Mouse (Mus musculus): ENCODE data around the gene Dph1. TPM values are rescaled to one million over a fixed set of nuclear protein-coding genes. Genes with fewer than 3 reads are reported as not detected.
A peak's percentile ranks its signal among the peaks of the same experiment; 100 is the strongest.

Dph1 gene
- 25.7 and 29.2 TPM in 2 replicates for polyA plus RNA-seq (2014; fragmentation: Nextera tagmentation; extraction: Ambion mirVana)

DNA sequence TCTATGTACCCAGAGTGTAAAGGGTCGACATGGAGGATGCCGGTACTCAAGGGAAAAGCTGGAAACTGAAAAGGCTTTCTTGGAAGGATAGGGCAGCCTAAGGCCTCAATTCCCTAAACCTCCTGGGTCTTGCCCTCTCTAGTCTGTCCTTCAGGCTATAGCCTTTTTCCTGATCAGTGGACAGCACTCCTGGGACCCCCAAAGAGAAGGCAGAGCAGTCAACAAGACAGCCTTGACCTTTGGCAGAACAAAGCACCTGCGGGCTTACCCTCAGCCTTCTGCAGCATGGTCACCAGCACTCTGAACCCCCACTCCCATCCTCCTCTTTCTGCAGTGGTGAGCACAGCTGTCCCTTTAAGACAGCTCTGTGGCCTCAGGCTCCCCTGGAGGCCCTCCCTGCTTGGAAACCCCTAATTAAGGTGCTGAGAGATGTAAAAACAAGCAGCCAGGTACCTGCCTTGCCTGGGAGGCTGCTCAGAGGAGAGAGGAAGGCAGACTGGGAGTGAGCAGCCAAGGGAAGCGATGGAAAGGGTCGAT lies at the start of gene Dph1:
Dph1 (minus strand) TSS at position 337 of the 537 bp plus-strand sequence.
- peak within 1 kb of the TSS; percentile 88 for H3K4me2 ChIP-seq (replicated peaks; ENCODE audit: low read depth, low read length)
- peak within 1 kb of the TSS; percentile 76 for H3K9ac ChIP-seq (ENCODE audit: low read depth, low read length)
- no peak for ATAC-seq (ENCODE audit: low FRiP score, low TSS enrichment)
- peak within 1 kb of the TSS; percentile 92 for H3K4me3 ChIP-seq (ENCODE audit: low read length)
- H3K9me3 ChIP-seq (ENCODE audit: control insufficient read depth, low read length) = no peaks in the 10 kb centered on the region
- no peak within 1 kb of the TSS for H3K27ac ChIP-seq (ENCODE audit: low read depth, low read length)
- no peaks in the 10 kb centered on the region for H3K36me3 ChIP-seq (ENCODE audit: control insufficient read depth, insufficient read depth, low read length)
- peaks cover 27% of the 10 kb centered on the region for H3K4me1 ChIP-seq (ENCODE audit: control insufficient read depth, insufficient read depth, low read length)
- peaks cover 31% of the 10 kb centered on the region for H3K27me3 ChIP-seq (ENCODE audit: control insufficient read depth, insufficient read depth, low read length)
- WGBS = 59% methylated on average over 5 of the region's 5 CpGs

GRCm38 (mm10) chr11:75240158-75240934 lies 49.3 kb upstream of the Dph1 start:
- Histone ChIP-seq H3K4me3 (ENCODE audit: low read length) (no peak overlapping the region), H3K9me3 (ENCODE audit: control insufficient read depth, low read length) (no peaks in the 10 kb centered on the region), H3K4me2 (replicated peaks; ENCODE audit: low read depth, low read length) (no peak overlapping the region), H3K36me3 (ENCODE audit: control insufficient read depth, insufficient read depth, low read length) (no peaks in the 10 kb centered on the region), H3K9ac (ENCODE audit: low read depth, low read length) (no peak overlapping the region), H3K27ac (ENCODE audit: low read depth, low read length) (no peak overlapping the region), H3K4me1 (ENCODE audit: control insufficient read depth, insufficient read depth, low read length) (no peaks in the 10 kb centered on the region), H3K27me3 (ENCODE audit: control insufficient read depth, insufficient read depth, low read length) (peaks cover 5% of the 10 kb centered on the region; the same call in 1 of the 2 replicates)
- ATAC-seq (ENCODE audit: low FRiP score, low TSS enrichment) = no peak
- 82% methylated on average over 13 of the region's 13 CpGs for WGBS

- H3K4me2 ChIP-seq (replicated peaks; ENCODE audit: low read depth, low read length) = peak overlapping the region; percentile 16
- H3K9ac ChIP-seq (ENCODE audit: low read depth, low read length) = no peak overlapping the region
- peaks cover 4% of the 10 kb centered on the region; the same call in 1 of the 2 replicates for H3K4me1 ChIP-seq (ENCODE audit: control insufficient read depth, insufficient read depth, low read length)
- no peaks in the 10 kb centered on the region for H3K36me3 ChIP-seq (ENCODE audit: control insufficient read depth, insufficient read depth, low read length)
- H3K27me3 ChIP-seq (ENCODE audit: control insufficient read depth, insufficient read depth, low read length) = peaks cover 5% of the 10 kb centered on the region; the same call in 1 of the 2 replicates
- ATAC-seq (ENCODE audit: low FRiP score, low TSS enrichment) = 0 out of 2 replicates have a peak, but pooled peaks have one; percentile 33
- 2% methylated on average over 16 of the region's 16 CpGs for WGBS
- no peak overlapping the region for H3K4me3 ChIP-seq (ENCODE audit: low read length)
- H3K27ac ChIP-seq (ENCODE audit: low read depth, low read length) = no peak overlapping the region
- H3K9me3 ChIP-seq (ENCODE audit: control insufficient read depth, low read length) = no peaks in the 10 kb centered on the region
Measured at GRCm38 (mm10) chr11:75234745-75235144, 43.7 kb upstream of the Dph1 start.

GRCm38 (mm10) chr11:75232434-75232833 lies 41.4 kb upstream of the Dph1 start:
- Histone ChIP-seq H3K4me2 (replicated peaks; ENCODE audit: low read depth, low read length) (no peak overlapping the region), H3K4me1 (ENCODE audit: control insufficient read depth, insufficient read depth, low read length) (peaks cover 4% of the 10 kb centered on the region; the same call in 1 of the 2 replicates), H3K27me3 (ENCODE audit: control insufficient read depth, insufficient read depth, low read length) (peaks cover 5% of the 10 kb centered on the region; the same call in 1 of the 2 replicates), H3K27ac (ENCODE audit: low read depth, low read length) (no peak overlapping the region), H3K36me3 (ENCODE audit: control insufficient read depth, insufficient read depth, low read length) (no peaks in the 10 kb centered on the region), H3K4me3 (ENCODE audit: low read length) (no peak overlapping the region), H3K9ac (ENCODE audit: low read depth, low read length) (no peak overlapping the region), H3K9me3 (ENCODE audit: control insufficient read depth, low read length) (no peaks in the 10 kb centered on the region)
- 80% methylated on average over 4 of the region's 4 CpGs for WGBS
- ATAC-seq (ENCODE audit: low FRiP score, low TSS enrichment) = no peak

DNA sequence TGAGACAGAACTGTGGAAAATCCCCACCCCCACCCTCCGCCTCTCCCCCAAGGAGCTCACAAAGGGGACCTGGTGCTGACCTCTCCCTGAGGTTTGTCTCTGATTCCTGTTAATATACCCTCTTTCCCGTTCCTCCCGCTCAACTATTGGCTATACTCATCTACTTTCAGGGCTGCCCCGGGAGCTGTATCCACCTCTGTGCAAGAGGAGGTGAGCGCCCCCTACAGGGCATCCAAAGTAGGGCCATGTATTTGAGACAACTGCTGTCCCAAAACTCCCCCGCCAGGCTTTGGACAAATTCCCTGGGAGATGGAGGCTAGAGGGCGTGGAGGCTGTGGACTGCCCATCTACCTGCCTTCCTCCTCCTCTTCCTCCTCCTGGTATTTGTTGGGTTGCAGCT lies 40.7 kb upstream of the Dph1 start:
- H3K9ac ChIP-seq (ENCODE audit: low read depth, low read length) = no peak overlapping the region
- WGBS = 6% methylated on average over 7 of the region's 7 CpGs
- no peak overlapping the region for H3K4me2 ChIP-seq (replicated peaks; ENCODE audit: low read depth, low read length)
- no peaks in the 10 kb centered on the region for H3K9me3 ChIP-seq (ENCODE audit: control insufficient read depth, low read length)
- no peak for ATAC-seq (ENCODE audit: low FRiP score, low TSS enrichment)
- no peaks in the 10 kb centered on the region for H3K36me3 ChIP-seq (ENCODE audit: control insufficient read depth, insufficient read depth, low read length)
- H3K4me3 ChIP-seq (ENCODE audit: low read length) = no peak overlapping the region
- H3K4me1 ChIP-seq (ENCODE audit: control insufficient read depth, insufficient read depth, low read length) = peaks cover 4% of the 10 kb centered on the region; the same call in 1 of the 2 replicates
- H3K27ac ChIP-seq (ENCODE audit: low read depth, low read length) = no peak overlapping the region
- peaks cover 5% of the 10 kb centered on the region; the same call in 1 of the 2 replicates for H3K27me3 ChIP-seq (ENCODE audit: control insufficient read depth, insufficient read depth, low read length)

- 96% methylated on average over 6 of the region's 6 CpGs for WGBS
- Histone ChIP-seq H3K27me3 (ENCODE audit: control insufficient read depth, insufficient read depth, low read length) (no peaks in the 10 kb centered on the region), H3K9ac (ENCODE audit: low read depth, low read length) (no peak overlapping the region)
Measured at GRCm38 (mm10) chr11:75230272-75230760, 39.3 kb upstream of the Dph1 start.

GRCm38 (mm10) chr11:75229289-75229688 lies 38.2 kb upstream of the Dph1 start:
- WGBS = 73% methylated on average over 6 of the region's 6 CpGs
- no peak overlapping the region for H3K9ac ChIP-seq (ENCODE audit: low read depth, low read length)

More at GRCm38 (mm10) chr11:75230272-75230760, 39.3 kb upstream of the Dph1 start:
- Histone ChIP-seq H3K27ac (ENCODE audit: low read depth, low read length) (no peak overlapping the region), H3K4me1 (ENCODE audit: control insufficient read depth, insufficient read depth, low read length) (peaks cover 4% of the 10 kb centered on the region; the same call in 1 of the 2 replicates), H3K4me3 (ENCODE audit: low read length) (no peak overlapping the region), H3K4me2 (replicated peaks; ENCODE audit: low read depth, low read length) (no peak overlapping the region), H3K9me3 (ENCODE audit: control insufficient read depth, low read length) (no peaks in the 10 kb centered on the region), H3K36me3 (ENCODE audit: control insufficient read depth, insufficient read depth, low read length) (no peaks in the 10 kb centered on the region)
- no peak for ATAC-seq (ENCODE audit: low FRiP score, low TSS enrichment)

DNA sequence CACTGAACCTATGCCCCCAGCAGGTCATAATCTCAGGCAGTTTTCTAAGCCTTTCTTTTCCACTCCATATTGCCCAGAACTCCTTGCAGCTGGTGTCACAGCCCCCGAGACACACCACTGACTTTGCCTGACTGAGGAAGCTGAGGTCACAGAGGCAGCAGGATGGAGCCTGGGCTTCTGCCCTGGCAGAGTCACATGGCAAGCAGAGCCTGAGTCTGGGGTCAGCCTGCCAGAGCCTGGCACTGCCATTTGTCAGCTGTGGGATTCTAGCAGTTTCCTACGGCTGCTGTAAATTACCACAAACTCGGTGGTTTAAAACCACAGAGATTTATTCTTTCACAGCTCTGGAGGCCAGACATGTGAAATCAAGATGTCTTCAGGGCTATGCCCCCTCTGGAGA lies 36.6 kb upstream of the Dph1 start:
- no peak overlapping the region for H3K4me2 ChIP-seq (replicated peaks; ENCODE audit: low read depth, low read length)
- H3K27me3 ChIP-seq (ENCODE audit: control insufficient read depth, insufficient read depth, low read length) = no peaks in the 10 kb centered on the region
- H3K27ac ChIP-seq (ENCODE audit: low read depth, low read length) = no peak overlapping the region
- H3K9ac ChIP-seq (ENCODE audit: low read depth, low read length) = no peak overlapping the region
- H3K36me3 ChIP-seq (ENCODE audit: control insufficient read depth, insufficient read depth, low read length) = no peaks in the 10 kb centered on the region
- H3K9me3 ChIP-seq (ENCODE audit: control insufficient read depth, low read length) = no peaks in the 10 kb centered on the region
- 22% methylated on average over 3 of the region's 3 CpGs for WGBS
- no peak overlapping the region for H3K4me3 ChIP-seq (ENCODE audit: low read length)
- ATAC-seq (ENCODE audit: low FRiP score, low TSS enrichment) = no peak
- no peaks in the 10 kb centered on the region for H3K4me1 ChIP-seq (ENCODE audit: control insufficient read depth, insufficient read depth, low read length)

More at GRCm38 (mm10) chr11:75229289-75229688, 38.2 kb upstream of the Dph1 start:
- Histone ChIP-seq H3K27me3 (ENCODE audit: control insufficient read depth, insufficient read depth, low read length) (no peaks in the 10 kb centered on the region), H3K27ac (ENCODE audit: low read depth, low read length) (no peak overlapping the region), H3K36me3 (ENCODE audit: control insufficient read depth, insufficient read depth, low read length) (no peaks in the 10 kb centered on the region), H3K4me2 (replicated peaks; ENCODE audit: low read depth, low read length) (no peak overlapping the region), H3K9me3 (ENCODE audit: control insufficient read depth, low read length) (no peaks in the 10 kb centered on the region), H3K4me1 (ENCODE audit: control insufficient read depth, insufficient read depth, low read length) (peaks cover 3% of the 10 kb centered on the region; the same call in 1 of the 2 replicates), H3K4me3 (ENCODE audit: low read length) (no peak overlapping the region)
- ATAC-seq (ENCODE audit: low FRiP score, low TSS enrichment) = no peak

GRCm38 (mm10) chr11:75224835-75225234 lies 33.8 kb upstream of the Dph1 start:
- H3K36me3 ChIP-seq (ENCODE audit: control insufficient read depth, insufficient read depth, low read length) = no peaks in the 10 kb centered on the region
- H3K4me3 ChIP-seq (ENCODE audit: low read length) = no peak overlapping the region
- no peak overlapping the region for H3K27ac ChIP-seq (ENCODE audit: low read depth, low read length)
- no peaks in the 10 kb centered on the region for H3K27me3 ChIP-seq (ENCODE audit: control insufficient read depth, insufficient read depth, low read length)
- H3K9me3 ChIP-seq (ENCODE audit: control insufficient read depth, low read length) = no peaks in the 10 kb centered on the region
- WGBS = 88% methylated on average over 4 of the region's 4 CpGs
- H3K9ac ChIP-seq (ENCODE audit: low read depth, low read length) = no peak overlapping the region
- H3K4me2 ChIP-seq (replicated peaks; ENCODE audit: low read depth, low read length) = no peak overlapping the region
- no peak for ATAC-seq (ENCODE audit: low FRiP score, low TSS enrichment)
- H3K4me1 ChIP-seq (ENCODE audit: control insufficient read depth, insufficient read depth, low read length) = peaks cover 5% of the 10 kb centered on the region; the same call in 1 of the 2 replicates

Data from kidney, embryonic 14.5 days (tissue).